Mouse (Mus musculus) hindbrain, postnatal 0 days (tissue): ENCODE measurements around the gene Mbd5. TPM values are rescaled to one million over a fixed set of nuclear protein-coding genes. Genes with fewer than 3 reads are reported as not detected.

ENCODE experiments used
- ATAC-seq: fragments of 200-750 bp; cut with Nextera tagmentation; 2 replicates; pipeline ENCODE4 v1.8.0; 2017; ENCODE audit warnings: mild to moderate bottlenecking, moderate TSS enrichment, moderate library complexity
- DNase-seq: peaks from one replicate; pipeline ENCODE4 v3.0.0-alpha.2; 2015; ENCODE audit warnings: low spot score
- H3K27ac ChIP-seq: fragments of 300-500 bp; sonication (generic); 2 replicates; pipeline ENCODE4 v1.5.1; 2014; ENCODE audit warnings: mild to moderate bottlenecking
- H3K27me3 ChIP-seq: fragments of 300-500 bp; sonication (generic); 2 replicates; pipeline ENCODE4 v1.6.1; 2014; ENCODE audit warnings: low read length, mixed read lengths; ENCODE audit not compliant: insufficient read depth
- H3K36me3 ChIP-seq: fragments of 300-500 bp; sonication (generic); 2 replicates; pipeline ENCODE4 v1.6.1; 2014; ENCODE audit warnings: low read length, mixed read lengths; ENCODE audit not compliant: insufficient read depth
- H3K4me1 ChIP-seq: fragments of 300-500 bp; sonication (generic); 2 replicates; pipeline ENCODE4 v1.6.1; 2014; ENCODE audit warnings: antibody characterized with exemption, low read length, mixed read lengths; ENCODE audit not compliant: insufficient read depth
- H3K4me2 ChIP-seq: fragments of 300-500 bp; sonication (generic); 2 replicates; pipeline ENCODE4 v1.6.1; 2014; ENCODE audit warnings: low read depth, mild to moderate bottlenecking, low read length, moderate library complexity, mixed read lengths
- H3K4me3 ChIP-seq: fragments of 300-500 bp; sonication (generic); 2 replicates; pipeline ENCODE4 v1.5.1; 2014; ENCODE audit warnings: low read length
- H3K9ac ChIP-seq: fragments of 300-500 bp; sonication (generic); replicated peaks from 2 replicates; pipeline ENCODE4 v1.6.1; 2014; ENCODE audit warnings: mild to moderate bottlenecking, low read length, moderate library complexity, mixed read lengths
- H3K9me3 ChIP-seq: fragments of 300-500 bp; sonication (generic); 2 replicates; pipeline ENCODE4 v1.6.1; 2016; ENCODE audit warnings: low read length, mixed read lengths
- CTCF ChIP-seq: IDR thresholded peaks from 2 replicates; pipeline ENCODE4 v1.5.1; 2016; ENCODE audit warnings: antibody characterized with exemption, control low read depth, low read depth
- WGBS: fragments of 180-500 bp; shearing (Covaris S2); extraction: QIAGEN DNeasy Blood & Tissue Kit; methylation state at CpG from one replicate; pipeline ENCODE4 v1.1.7; 2014; 5-methylcytosine and 5-hydroxymethylcytosine counted together
- polyA plus RNA-seq: library from polyadenylated mRNA; unstranded; fragments of >200 nt; fragmentation: Nextera tagmentation; extraction: Ambion mirVana; gene quantifications from 2 replicates; pipeline ENCODE4 v1.2.1, GENCODE M21; 2015
- total RNA-seq: library from RNA; depleted of rRNA; stranded (reverse); fragments of >200 nt; gene quantifications from 2 replicates; pipeline ENCODE4 v1.2.3, GENCODE M21; 2014

Gene Mbd5
- total and polyA plus RNA-seq, 2 experiments from 2014 or later, result 19.3 to 24.0 TPM

DNA sequence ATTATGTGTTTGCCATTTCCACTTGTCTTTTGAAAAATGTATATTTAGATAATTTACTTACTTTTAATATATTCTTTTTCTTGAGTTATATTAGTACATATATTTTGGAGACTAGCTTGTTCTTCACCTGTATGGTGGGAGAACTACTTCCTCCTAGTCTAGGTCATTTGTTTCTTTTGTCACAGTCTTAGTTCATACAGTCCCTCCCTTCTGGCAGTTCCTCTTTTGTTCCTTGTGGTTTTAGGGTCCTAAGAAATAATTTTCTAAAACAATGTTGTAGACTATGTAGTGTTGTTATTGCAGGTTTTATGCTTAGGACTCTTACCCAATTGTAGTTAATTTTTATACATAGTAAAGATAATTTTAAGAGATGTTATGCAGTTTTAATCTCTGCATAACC, 118.6 kb downstream of the Mbd5 start:
- DNase-seq (no peak), ATAC-seq (no peak)
- Histone ChIP-seq H3K4me3 (no peak overlapping the region), H3K9ac (no peak overlapping the region), H3K36me3 (no peaks in the 10 kb centered on the region), H3K4me1 (no peaks in the 10 kb centered on the region), H3K9me3 (no peaks in the 10 kb centered on the region), H3K27ac (no peak overlapping the region), H3K27me3 (no peaks in the 10 kb centered on the region), H3K4me2 (no peak overlapping the region)
- TF ChIP-seq CTCF, result no peak

DNA sequence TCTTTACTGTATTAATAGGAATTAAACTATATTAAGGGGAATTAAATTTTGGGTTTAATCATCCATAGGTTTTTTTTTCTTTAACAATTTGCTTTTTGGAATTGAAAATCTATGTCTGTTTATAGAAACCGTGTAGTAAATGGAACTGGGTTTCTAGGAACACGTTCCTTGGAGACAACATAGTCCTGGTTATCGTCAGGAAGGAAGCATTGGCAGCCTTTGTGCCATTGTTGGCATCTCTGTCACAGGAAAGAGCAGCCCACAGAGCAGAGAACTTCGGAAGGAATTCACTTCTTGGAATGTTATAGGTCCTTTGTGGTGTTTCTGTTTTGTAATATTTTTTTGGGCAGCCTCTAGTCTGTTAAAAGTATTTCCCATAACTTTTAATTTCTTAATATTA, 135.7 kb downstream of the Mbd5 start:
- no peak for TF ChIP-seq CTCF
- Histone ChIP-seq H3K4me3 (no peak overlapping the region), H3K4me1 (no peaks in the 10 kb centered on the region), H3K27ac (no peak overlapping the region), H3K9me3 (no peaks in the 10 kb centered on the region), H3K9ac (no peak overlapping the region), H3K27me3 (no peaks in the 10 kb centered on the region), H3K4me2 (no peak overlapping the region), H3K36me3 (no peaks in the 10 kb centered on the region)
- WGBS, result 64% methylated on average over 4 of the region's 4 CpGs
- no peak for ATAC-seq
- DNase-seq, result no peak

DNA sequence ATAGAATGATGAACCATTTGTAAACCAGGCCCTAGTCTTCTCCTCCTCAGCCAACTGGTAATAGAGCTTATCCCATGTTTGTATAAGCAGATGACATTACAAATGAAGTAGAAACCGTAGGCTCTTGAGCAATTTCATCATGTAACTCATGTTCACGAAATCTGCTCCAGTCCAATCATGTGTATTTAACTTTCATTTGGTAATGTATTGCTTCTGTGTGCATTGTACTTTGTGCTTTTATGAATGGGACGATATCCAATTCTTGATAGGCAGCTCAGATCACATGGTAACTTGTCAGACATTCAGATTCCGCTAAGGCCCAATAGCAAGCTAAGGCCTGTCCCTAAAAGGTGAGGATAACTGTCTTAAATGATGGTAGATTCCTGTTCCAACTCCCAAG, 141.5 kb downstream of the Mbd5 start:
- Histone ChIP-seq H3K4me1 (no peaks in the 10 kb centered on the region), H3K9ac (no peak overlapping the region), H3K4me2 (no peak overlapping the region), H3K27me3 (no peaks in the 10 kb centered on the region), H3K4me3 (no peak overlapping the region), H3K9me3 (no peaks in the 10 kb centered on the region), H3K36me3 (no peaks in the 10 kb centered on the region), H3K27ac (no peak overlapping the region)
- ATAC-seq (no peak), DNase-seq (no peak)
- WGBS, result 96% methylated on average over 4 of the region's 4 CpGs
- TF ChIP-seq CTCF, result no peak

DNA sequence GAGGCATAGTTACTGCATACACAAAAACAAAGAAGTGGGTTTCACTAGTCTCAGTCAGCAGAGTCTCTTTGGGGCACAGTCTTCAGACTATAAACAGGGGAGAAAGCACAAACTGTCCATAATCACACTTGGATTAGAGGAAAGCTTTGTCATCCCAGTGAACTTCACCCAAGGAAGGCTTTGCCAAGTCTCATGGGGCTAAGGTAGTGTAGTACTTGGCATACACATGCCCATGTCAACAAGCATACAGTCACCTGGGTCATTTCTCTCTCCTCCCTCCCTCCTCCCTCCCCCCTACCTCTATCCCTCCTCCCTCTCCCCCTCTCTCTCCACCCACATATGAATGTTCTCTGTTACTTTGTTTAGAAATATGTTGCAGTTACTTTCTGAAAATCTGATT, 147.5 kb downstream of the Mbd5 start:
- DNase-seq (no peak), ATAC-seq (no peak)
- Histone ChIP-seq H3K27me3 (no peaks in the 10 kb centered on the region), H3K9me3 (no peaks in the 10 kb centered on the region), H3K9ac (no peak overlapping the region), H3K4me3 (no peak overlapping the region), H3K36me3 (no peaks in the 10 kb centered on the region; the same call in 1 of the 2 replicates), H3K27ac (no peak overlapping the region), H3K4me1 (no peaks in the 10 kb centered on the region), H3K4me2 (no peak overlapping the region)
- no peak for TF ChIP-seq CTCF

DNA sequence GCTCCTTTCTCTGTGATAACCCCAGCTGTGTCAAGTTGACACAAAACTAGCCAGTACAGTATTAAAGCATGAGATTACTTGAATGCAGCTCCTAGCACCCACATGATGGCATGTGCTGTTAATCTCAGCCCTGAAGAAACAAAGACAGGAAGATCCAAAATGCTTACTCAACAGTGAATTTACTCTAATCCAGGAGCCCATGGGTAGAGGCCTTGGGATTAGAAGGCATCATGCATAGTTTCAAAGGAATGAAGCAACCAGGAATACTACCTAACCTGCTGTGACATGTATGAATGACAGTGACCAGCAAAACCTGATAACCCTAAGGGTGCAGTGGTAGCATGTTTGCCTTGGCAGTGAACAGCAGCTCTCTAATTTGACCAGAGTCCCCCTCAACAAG, 159.6 kb downstream of the Mbd5 start:
- no peaks in the 10 kb centered on the region for H3K4me1 ChIP-seq
- H3K36me3 ChIP-seq, result no peaks in the 10 kb centered on the region
- no peak overlapping the region for H3K27ac ChIP-seq
- H3K27me3 ChIP-seq, result no peaks in the 10 kb centered on the region
- H3K4me3 ChIP-seq, result no peak overlapping the region
- TF ChIP-seq CTCF, result no peak
- H3K9ac ChIP-seq, result no peak overlapping the region
- no peaks in the 10 kb centered on the region for H3K9me3 ChIP-seq
- ATAC-seq, result no peak
- no peak overlapping the region for H3K4me2 ChIP-seq
- DNase-seq, result no peak

DNA sequence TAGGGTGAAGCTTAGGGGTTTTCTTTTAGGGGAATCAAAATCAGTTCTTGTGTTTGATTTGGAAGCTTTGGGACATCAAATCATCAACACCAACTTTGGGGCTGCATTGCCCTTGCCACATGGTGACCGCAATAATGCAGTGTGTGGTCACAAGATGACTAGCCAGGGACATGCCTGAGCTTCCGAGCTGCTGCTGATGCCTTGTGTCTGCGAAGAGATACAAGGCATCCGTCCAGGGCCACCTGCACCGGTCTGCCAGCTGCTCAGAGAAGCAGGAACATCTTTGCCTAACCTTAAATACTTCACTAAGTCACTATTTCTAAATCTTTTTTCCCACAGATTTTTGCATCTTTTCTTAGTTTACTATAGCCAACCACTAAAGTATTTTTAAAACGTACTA, 170.6 kb downstream of the Mbd5 start:
- no peak for TF ChIP-seq CTCF
- Histone ChIP-seq H3K27ac (no peak overlapping the region), H3K4me1 (no peaks in the 10 kb centered on the region), H3K36me3 (no peaks in the 10 kb centered on the region), H3K4me2 (no peak overlapping the region), H3K9me3 (no peaks in the 10 kb centered on the region), H3K4me3 (no peak overlapping the region), H3K27me3 (no peaks in the 10 kb centered on the region), H3K9ac (no peak overlapping the region)
- DNase-seq (no peak), ATAC-seq (no peak)
- 92% methylated on average over 6 of the region's 6 CpGs for WGBS

DNA sequence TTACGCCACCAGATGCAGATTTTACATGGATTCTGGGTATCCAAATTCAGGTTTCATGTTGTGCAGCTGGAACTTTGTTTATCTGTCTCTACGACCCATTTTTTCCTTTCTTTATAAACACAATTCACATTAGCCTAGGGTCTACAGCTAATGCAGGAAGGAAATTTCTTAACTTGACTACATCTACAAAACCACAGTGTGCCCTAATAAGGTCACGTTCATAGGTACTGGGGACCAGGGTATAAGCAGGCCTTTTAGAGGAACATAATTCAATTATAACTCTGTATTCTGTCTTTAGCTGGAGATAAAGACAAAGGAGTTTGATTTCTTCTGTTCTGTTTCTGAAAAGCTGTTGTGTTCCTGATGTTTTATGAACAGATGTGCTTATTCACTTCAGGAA, 172.3 kb downstream of the Mbd5 start:
- no peak for TF ChIP-seq CTCF
- Histone ChIP-seq H3K9me3 (no peaks in the 10 kb centered on the region), H3K4me1 (no peaks in the 10 kb centered on the region), H3K27ac (no peak overlapping the region), H3K4me3 (no peak overlapping the region), H3K4me2 (no peak overlapping the region), H3K36me3 (no peaks in the 10 kb centered on the region), H3K9ac (no peak overlapping the region), H3K27me3 (no peaks in the 10 kb centered on the region)
- WGBS, result 90% methylated on average over 3 of the region's 3 CpGs
- DNase-seq, result no peak
- ATAC-seq, result no peak

DNA sequence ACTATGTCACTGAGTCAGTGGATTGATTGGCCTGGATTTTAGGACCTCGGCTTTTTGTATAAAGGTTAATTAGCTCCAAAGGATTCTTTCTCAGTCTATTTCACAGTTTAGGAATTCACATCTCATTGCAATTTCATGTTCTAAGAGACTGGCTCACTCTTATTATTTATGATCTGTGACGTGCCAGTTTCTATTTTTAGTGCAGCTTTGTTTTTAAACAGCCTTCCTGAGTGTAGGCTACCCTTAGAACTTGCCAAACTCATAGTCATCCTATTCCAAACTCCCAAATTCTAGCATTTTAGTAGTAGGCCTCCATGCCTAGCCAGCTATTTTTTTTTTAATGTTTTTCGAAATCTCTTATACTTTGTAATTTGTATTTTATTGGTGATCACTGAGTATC, 192.9 kb downstream of the Mbd5 start:
- 76% methylated on average over 3 of the region's 3 CpGs for whole genome bisulfite sequencing
- H3K27ac ChIP-seq, result no peak overlapping the region
- H3K4me3 ChIP-seq, result no peak overlapping the region
- H3K36me3 ChIP-seq, result no peaks in the 10 kb centered on the region
- no peak for DNase-seq
- ATAC-seq, result no peak
- H3K4me1 ChIP-seq, result no peaks in the 10 kb centered on the region
- H3K9ac ChIP-seq, result no peak overlapping the region
- H3K27me3 ChIP-seq, result no peaks in the 10 kb centered on the region
- no peak overlapping the region for H3K4me2 ChIP-seq
- H3K9me3 ChIP-seq, result no peaks in the 10 kb centered on the region
- no peak for TF ChIP-seq CTCF
